Mouse (Mus musculus): ENCODE results near the gene Tyk2.

GRCm38 (mm10) chr9:21117073-21117472, 14.0 kb downstream of the Tyk2 start:
- TF ChIP-seq CTCF (IDR thresholded peaks at IDR 0.05; ENCODE audit: low read depth, low read length) (no peak), POLR2A (IDR thresholded peaks at IDR 0.05; ENCODE audit: insufficient read depth, low read length) (no peak), EP300 (IDR thresholded peaks at IDR 0.05; ENCODE audit: insufficient read depth, low read depth, low read length) (no peak)

Data from ES-Bruce4 (cell line).